Mouse (Mus musculus) gastrocnemius, postnatal 4 days (tissue): Measurements from ENCODE around the gene Zbtb2. TPM values are rescaled to one million over a fixed set of nuclear protein-coding genes. Genes with fewer than 3 reads are reported as not detected.

Experiments used
- DNase-seq, 2 experiments: peaks; one replicate each; pipeline ENCODE4 v3.0.0; 2021 to 2022; ENCODE audit warnings: low spot score in 2 of 2, mixed read lengths in 2 of 2
- total RNA-seq, 2 experiments: library from RNA; stranded (reverse); gene quantifications; 2 replicates each; pipeline ENCODE4 v1.2.3; 2021

The Zbtb2 gene
- total RNA-seq, 2 experiments from 2014 or later = 7.8 to 8.0 TPM

DNA sequence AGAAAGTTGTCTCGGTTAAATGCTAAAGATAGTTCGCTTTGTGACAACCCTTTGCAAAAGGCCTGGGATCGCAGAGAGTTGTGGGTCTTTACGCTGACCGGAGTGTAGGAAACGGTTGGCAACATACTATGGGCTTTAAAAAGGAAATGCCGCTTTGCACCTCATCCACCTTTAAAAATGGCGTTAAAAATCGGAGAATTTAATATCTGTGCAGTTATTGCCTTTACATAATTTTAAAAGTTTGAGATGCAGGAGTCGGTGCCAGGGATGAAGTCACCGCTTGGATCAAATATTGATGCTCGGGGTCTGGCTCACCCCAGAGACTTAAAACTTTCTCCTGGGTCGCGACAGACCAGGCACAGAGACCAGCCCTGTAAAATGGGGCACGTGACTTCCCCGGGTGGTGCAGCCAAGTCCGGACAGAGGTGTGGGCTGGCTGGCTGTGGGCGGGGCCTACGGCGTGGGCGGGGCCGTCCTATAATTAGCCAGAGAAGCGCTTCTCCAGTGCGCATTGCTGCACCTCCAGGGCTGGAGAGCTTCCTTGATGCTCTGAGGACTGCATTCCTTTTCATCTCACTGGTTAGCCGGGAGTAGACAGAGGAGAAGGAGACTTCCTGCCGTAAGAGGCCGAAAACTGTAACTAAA, 53.7 kb downstream of the Zbtb2 start:
- peak; percentile 74 to 84 for DNase-seq

- DNase-seq = peak in 1 of 2 experiments; percentile 64
These were observed 54.6 kb downstream of the Zbtb2 start for GRCm38 (mm10) chr10:4333319-4333718.

- DNase-seq = no peak
These were observed 55.5 kb downstream of the Zbtb2 start for GRCm38 (mm10) chr10:4332228-4332979.

DNA sequence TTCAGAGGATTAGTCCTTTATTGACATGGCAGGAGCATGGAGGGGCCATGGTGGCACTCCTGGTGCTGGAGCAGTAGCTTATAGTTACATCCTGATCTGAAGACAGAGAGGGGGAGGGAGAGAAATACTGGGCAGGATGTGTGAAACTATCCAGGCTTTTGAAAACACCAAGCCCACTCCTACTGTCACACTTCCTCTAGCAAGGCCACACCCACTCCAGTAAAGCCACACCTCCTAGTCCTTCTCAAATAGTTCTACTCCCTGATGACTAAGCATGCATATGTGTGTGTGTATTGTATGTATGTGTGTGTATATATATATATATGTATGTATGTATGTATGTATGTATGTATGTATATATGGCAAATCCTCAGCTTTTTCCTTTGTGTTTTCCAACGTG, 60.2 kb downstream of the Zbtb2 start:
- no peak for DNase-seq

DNA sequence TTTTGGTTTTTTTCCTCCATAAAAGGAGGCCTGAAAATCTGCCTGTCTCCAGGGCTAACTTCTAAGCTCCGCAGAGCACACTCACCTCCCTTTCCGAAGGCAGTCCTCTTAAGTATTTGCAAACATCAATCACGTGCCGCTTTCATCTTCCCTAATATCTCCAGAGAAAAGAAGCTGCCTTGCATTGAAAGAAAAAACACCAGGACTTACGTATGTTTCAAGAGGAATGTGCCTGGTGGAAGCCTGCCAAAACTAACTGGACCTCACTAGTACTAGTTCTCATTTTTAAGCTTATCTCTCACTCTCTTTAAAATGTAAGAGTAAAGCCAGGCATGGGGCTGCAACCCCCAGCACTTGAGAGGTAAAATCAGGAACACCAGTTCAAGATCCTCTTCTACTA, 62.3 kb downstream of the Zbtb2 start:
- DNase-seq = no peak

DNA sequence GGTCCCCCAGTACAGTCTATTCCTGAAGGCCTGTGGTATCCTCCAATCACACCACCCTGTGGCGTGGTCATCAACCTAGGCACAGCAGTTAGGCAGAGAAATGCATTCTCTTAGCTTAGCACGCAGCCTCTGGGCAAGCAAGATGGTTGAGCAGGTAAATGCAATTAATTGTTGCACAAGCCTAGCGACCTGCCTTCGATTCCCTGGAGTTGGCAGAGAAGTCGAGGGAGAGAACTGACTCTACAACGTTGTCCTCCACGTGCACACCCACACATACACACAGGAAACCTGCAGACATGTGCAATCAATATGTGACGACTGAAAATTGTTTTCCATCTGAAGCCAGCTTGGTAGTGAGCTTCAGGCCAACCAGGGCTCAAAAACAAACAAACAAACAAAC, 64.0 kb downstream of the Zbtb2 start:
- no peak for DNase-seq

Other genes starting within 250 kb of the Zbtb2 start
- gene Akap12, start 121.7 kb downstream of the Zbtb2 start, total RNA-seq = 100 to 1,000 TPM; 109 to 110 TPM
- 10 to 100 TPM; 24.6 to 34.3 TPM for gene Rmnd1, start 44.3 kb upstream of the Zbtb2 start, total RNA-seq
- gene Armt1, start 44.4 kb upstream of the Zbtb2 start, total RNA-seq = 10 to 100 TPM; 11.1 to 12.5 TPM
- under 1 TPM; 0.34 to 0.39 TPM for gene Ccdc170, start 94.4 kb upstream of the Zbtb2 start, total RNA-seq
- gene Esr1, start 223.5 kb upstream of the Zbtb2 start, total RNA-seq = 10 to 100 TPM; 25.3 to 32.6 TPM